Mouse (Mus musculus): Measurements from ENCODE around the gene Fbxw5.

DNA sequence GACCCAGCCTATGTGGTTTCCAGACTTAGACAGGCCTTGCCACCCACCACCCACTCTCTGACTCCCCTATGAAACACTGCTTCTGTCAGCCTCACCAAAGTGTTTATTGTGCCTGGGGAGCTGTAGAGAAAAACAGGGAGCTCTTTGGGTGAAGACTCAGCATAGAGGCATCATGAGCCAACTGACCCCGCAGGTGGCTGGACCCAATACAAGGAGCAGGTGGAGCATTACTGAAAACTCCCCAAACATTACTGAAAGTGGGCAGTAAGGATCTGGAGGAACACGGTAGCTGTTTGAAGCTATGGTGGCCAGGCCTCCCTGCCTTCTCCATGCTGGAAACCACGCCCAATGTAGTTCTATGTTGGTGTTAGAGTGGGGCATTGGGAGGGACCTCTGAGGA, 36.9 kb upstream of the Fbxw5 start:
- TF ChIP-seq CTCF (IDR thresholded peaks at IDR 0.05; ENCODE audit: borderline replicate concordance, insufficient read depth, low read depth, low read length) (no peak), POLR2A (IDR thresholded peaks at IDR 0.05; ENCODE audit: borderline replicate concordance, insufficient read depth, low read length) (no peak)

Measured in cerebellum, adult 2 months (tissue).